ENCODE assay signal across 26 mouse cellular contexts in the genomic region with DNA sequence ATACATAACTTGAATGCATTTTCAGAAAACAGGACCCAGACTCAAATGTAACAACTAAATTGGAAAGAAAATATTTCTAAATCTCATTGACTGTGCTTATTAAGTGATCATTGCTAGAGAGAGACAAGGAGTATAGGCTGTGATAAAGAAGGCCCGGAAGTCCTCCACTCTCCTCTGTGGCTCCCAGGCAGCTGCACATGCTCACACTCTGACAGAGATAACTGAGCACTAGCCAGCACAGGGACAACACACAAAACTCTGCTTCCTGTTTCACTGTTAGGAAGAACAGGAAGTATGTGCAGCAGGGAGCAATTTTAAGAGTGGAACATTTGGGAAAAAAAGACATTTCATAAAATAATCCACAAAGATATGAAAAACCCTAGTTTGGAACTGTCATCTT. TPM values are rescaled to one million over a fixed set of nuclear protein-coding genes. Genes with fewer than 3 reads are reported as not detected.
DNase-seq lines count a peak whose midpoint lies in the region; TF ChIP-seq lines count a peak whose summit lies in the region.
"Had no signal": no experiment of that assay in that cellular context is flagged by ENCODE, and none has a peak within 500 bp of the region (broad histone marks: within the 10 kb centered on the region; RNA-seq: fewer than 3 reads in every experiment).

No protein-coding gene starts in this region.

- TF ChIP-seq POLR2A in MEL (IDR thresholded peaks at IDR 0.05; ENCODE audit: control insufficient read depth in 1 of 2, insufficient read depth in 1 of 2, low read depth in 1 of 2, low read length in 2 of 2, poor library complexity in 1 of 2), result 0 out of 4 replicates have a peak, but pooled peaks of 1 of the 2 experiments have one; percentile 22

- TF ChIP-seq RAD21 in MEL (IDR thresholded peaks at IDR 0.05; ENCODE audit: low read depth, low read length), result no peak

- peaks cover 0 to 9% of the 10 kb centered on the region in 2 experiments; a peak in 1 of 4 replicates for H3K4me1 ChIP-seq in MEL (ENCODE audit: control insufficient read depth in 1 of 2, insufficient read depth in 2 of 2, low read length in 2 of 2)
- H3K4me1 ChIP-seq: forebrain, embryonic 10.5 days; forebrain, embryonic 13.5 days; hindbrain, embryonic 10.5 days; hindbrain, embryonic 13.5 days had no signal

- 0 out of 2 replicates have a peak overlapping the region, but pooled peaks have one; percentile 23 for H3K27ac ChIP-seq in MEL (ENCODE audit: control insufficient read depth, low read depth, low read length)
- H3K27ac ChIP-seq: forebrain, embryonic 10.5 days; forebrain, embryonic 13.5 days; heart, embryonic 13.5 days; hindbrain, embryonic 10.5 days; hindbrain, embryonic 13.5 days had no signal

- H3K9ac ChIP-seq in MEL (ENCODE audit: control insufficient read depth, low read depth, low read length, poor library complexity, severe bottlenecking), result no peak overlapping the region
- H3K9ac ChIP-seq: forebrain, embryonic 13.5 days; heart, embryonic 13.5 days; hindbrain, embryonic 13.5 days had no signal

- TF ChIP-seq EP300 in MEL (IDR thresholded peaks at IDR 0.05; ENCODE audit: low read depth in 1 of 2, low read length in 2 of 2), result peak in 1 of 2 experiments; percentile 29; a peak in 1 of 4 replicates

- DNase-seq in heart, postnatal 10 days, result peak; percentile 16 to 19
- no peak for DNase-seq in heart, postnatal 14 days
- DNase-seq in kidney, postnatal 14 days, result peak; percentile 29
- DNase-seq in kidney, postnatal 25 days, result no peak
- peak; percentile 74 for DNase-seq in MEL (ENCODE audit: low read depth, low spot score)
- DNase-seq in gastrocnemius, postnatal 14 days, result no peak
- DNase-seq: adrenal gland, adult 8-10 months; adrenal gland, postnatal 25 days; B cell, adult 2 months; cerebellum, adult 11-12 months; cerebellum, adult 8-10 months; cerebellum, postnatal 14 days; gastrocnemius, postnatal 10 days; heart, adult 18-20 months; heart, postnatal 36 days had no signal

- H3K4me3 ChIP-seq in MEL (ENCODE audit: control insufficient read depth in 1 of 2, insufficient read depth in 1 of 2, low read depth in 2 of 2, low read length in 2 of 2), result no peak overlapping the region
- H3K4me3 ChIP-seq: forebrain, embryonic 10.5 days; forebrain, embryonic 13.5 days; heart, embryonic 10.5 days; heart, embryonic 13.5 days; hindbrain, embryonic 10.5 days; hindbrain, embryonic 13.5 days had no signal

- H3K27me3 ChIP-seq in MEL (ENCODE audit: control insufficient read depth in 1 of 2, insufficient read depth in 2 of 2, low read length in 2 of 2), result no peaks in the 10 kb centered on the region
- H3K27me3 ChIP-seq: CH12.LX had no signal

- no peaks in the 10 kb centered on the region for H3K9me3 ChIP-seq in MEL (replicated peaks; ENCODE audit: insufficient read depth, low read length)
- H3K9me3 ChIP-seq: forebrain, embryonic 10.5 days; forebrain, embryonic 13.5 days; G1E; heart, embryonic 10.5 days; heart, embryonic 13.5 days; hindbrain, embryonic 10.5 days; hindbrain, embryonic 13.5 days had no signal

- H3K79me2 ChIP-seq in MEL (ENCODE audit: control insufficient read depth, insufficient read depth, low read length, poor library complexity), result no peaks in the 10 kb centered on the region

- TF ChIP-seq CTCF in MEL (IDR thresholded peaks at IDR 0.05 in 2 of 3, conservative IDR thresholded peaks at IDR 0.05 in 1 of 3; ENCODE audit: control insufficient read depth in 1 of 3, insufficient read depth in 1 of 3, low read depth in 2 of 3, low read length in 3 of 3, poor library complexity in 1 of 3, severe bottlenecking in 1 of 3), result no peak

- peaks cover 0 to 10% of the 10 kb centered on the region in 2 experiments; a peak in 2 of 4 replicates for H3K36me3 ChIP-seq in MEL (ENCODE audit: control insufficient read depth in 1 of 2, insufficient read depth in 2 of 2, low read length in 2 of 2)
- H3K36me3 ChIP-seq: forebrain, embryonic 10.5 days; G1E; heart, embryonic 10.5 days; heart, embryonic 13.5 days; hindbrain, embryonic 10.5 days had no signal

- intact Hi-C loops in heart, postnatal 10 days (cut with DNase I), result no loop called here
- intact Hi-C loops in heart, postnatal 14 days (cut with DNase I), result no loop called here
- intact Hi-C loops in gastrocnemius, postnatal 14 days (cut with DNase I; ENCODE audit: low total_unique reads), result no loop called here

TF ChIP-seq in MEL, 35 proteins besides CTCF, POLR2A, EP300 and RAD21:
- TF ChIP-seq E2F4 (IDR thresholded peaks at IDR 0.05; ENCODE audit: borderline replicate concordance, low read depth, low read length) (no peak), MYC (IDR thresholded peaks at IDR 0.05; ENCODE audit: low read depth, low read length) (0 out of 2 replicates have a peak, but pooled peaks have one; percentile 74), UBTF (IDR thresholded peaks at IDR 0.05; ENCODE audit: borderline replicate concordance, insufficient read depth, low read depth, low read length) (no peak), TCF12 (IDR thresholded peaks at IDR 0.05; ENCODE audit: low read depth, low read length) (no peak), MAX (IDR thresholded peaks at IDR 0.05; ENCODE audit: low read length) (peak; percentile 60; the same call in 1 of the 2 replicates), MYB (IDR thresholded peaks at IDR 0.05; ENCODE audit: low read depth, low read length) (no peak), BHLHE40 (IDR thresholded peaks at IDR 0.05; ENCODE audit: borderline replicate concordance, low read depth, low read length) (no peak), USF2 (IDR thresholded peaks at IDR 0.05; ENCODE audit: borderline replicate concordance in 1 of 2, insufficient read depth in 1 of 2, low read depth in 1 of 2, low read length in 2 of 2) (no peak), ELF1 (IDR thresholded peaks at IDR 0.05; ENCODE audit: low read depth, low read length) (peak; percentile 73), SIN3A (IDR thresholded peaks at IDR 0.05; ENCODE audit: low read length) (no peak), ZKSCAN1 (IDR thresholded peaks at IDR 0.05; ENCODE audit: low read depth, low read length) (no peak), RCOR1 (IDR thresholded peaks at IDR 0.05; ENCODE audit: low read depth, low read length) (no peak), ETS1 (IDR thresholded peaks at IDR 0.05; ENCODE audit: low read depth, low read length) (no peak), ZNF384 (IDR thresholded peaks at IDR 0.05; ENCODE audit: low read depth, low read length) (no peak), ZMIZ1 (IDR thresholded peaks at IDR 0.05; ENCODE audit: low read depth, low read length) (no peak), TAL1 (IDR thresholded peaks at IDR 0.05; ENCODE audit: low read length) (no peak), MXI1 (IDR thresholded peaks at IDR 0.05; ENCODE audit: low read depth, low read length) (no peak), CHD2 (IDR thresholded peaks at IDR 0.05; ENCODE audit: low read length) (no peak), MAFK (IDR thresholded peaks at IDR 0.05; ENCODE audit: borderline replicate concordance, low read depth, low read length) (no peak), NRF1 (IDR thresholded peaks at IDR 0.05; ENCODE audit: insufficient read depth, low read depth, low read length, poor library complexity, severe bottlenecking) (peak; percentile 61), GATA1 (IDR thresholded peaks at IDR 0.05; ENCODE audit: low read depth, low read length) (peak; percentile 62), KAT2A (conservative IDR thresholded peaks at IDR 0.05; ENCODE audit: low read depth, low read length) (no peak), USF1 (IDR thresholded peaks at IDR 0.05; ENCODE audit: low read depth, low read length) (no peak), TBP (IDR thresholded peaks at IDR 0.05; ENCODE audit: low read depth, low read length) (no peak), POLR2AphosphoS5 (IDR thresholded peaks at IDR 0.05; ENCODE audit: borderline replicate concordance, low read depth, low read length) (no peak), POLR2AphosphoS2 (IDR thresholded peaks at IDR 0.05; ENCODE audit: low read length) (no peak), CHD1 (IDR thresholded peaks at IDR 0.05; ENCODE audit: low read depth, low read length) (no peak), ZC3H11A (IDR thresholded peaks at IDR 0.05; ENCODE audit: low read depth, low read length) (no peak), HCFC1 (IDR thresholded peaks at IDR 0.05; ENCODE audit: low read depth, low read length) (no peak), MAZ (IDR thresholded peaks at IDR 0.05; ENCODE audit: low read depth, low read length) (no peak), NELFE (IDR thresholded peaks at IDR 0.05; ENCODE audit: low read depth, low read length) (no peak), JUND (IDR thresholded peaks at IDR 0.05; ENCODE audit: low read depth, low read length) (no peak), SMC3 (IDR thresholded peaks at IDR 0.05; ENCODE audit: low read depth, low read length) (no peak), GABPA (IDR thresholded peaks at IDR 0.05; ENCODE audit: low read depth, low read length) (no peak), MEF2A (IDR thresholded peaks at IDR 0.05; ENCODE audit: extremely low read depth, insufficient replicate concordance, low read depth, low read length, poor library complexity, severe bottlenecking) (no peak)

RNA-seq across cellular contexts. Expression of a gene that starts 16.5 kb away (rescaled TPM):
- not detected for total RNA-seq in heart, postnatal 10 days (2021)
- under 1 TPM in 1 of 2 experiments, not detected in 1; 0.15 TPM for total RNA-seq in heart, postnatal 14 days (2021)
- total RNA-seq in MEL (2012; rRNA removed), result not detected in 2 replicates
- polyA plus RNA-seq in MEL (2012; ENCODE audit: insufficient read depth in 1 of 2, insufficient read length in 2 of 2, low read depth in 1 of 2, low replicate concordance in 2 of 2, missing spikeins in 1 of 2), result not detected
- total RNA-seq in gastrocnemius, postnatal 14 days (2021), result not detected
- total RNA-seq: adrenal gland, adult 8-10 months; adrenal gland, postnatal 25 days; G1E; gastrocnemius, adult 18-20 months; gastrocnemius, postnatal 10 days; gastrocnemius, postnatal 4 days; heart, adult 18-20 months had no signal
- polyA plus RNA-seq: activated CD4-positive, CD25-positive, alpha-beta regulatory T cell, adult 4 months; forebrain, embryonic 13.5 days had no signal

RNA-seq across cellular contexts. Expression of a gene that starts 42.9 kb away (rescaled TPM):
- 100 to 1,000 TPM; 704 to 707 TPM for total RNA-seq in heart, postnatal 10 days (2021)
- 100 to 1,000 TPM; 719 to 730 TPM for total RNA-seq in heart, postnatal 14 days (2021)
- total RNA-seq in MEL (2012; rRNA removed), result 37.5 and 37.8 TPM in 2 replicates
- polyA plus RNA-seq in MEL (2012; ENCODE audit: insufficient read depth in 1 of 2, insufficient read length in 2 of 2, low read depth in 1 of 2, low replicate concordance in 2 of 2, missing spikeins in 1 of 2), result 100 to 1,000 TPM in 1 of 2 experiments, not detected in 1; 126 TPM
- total RNA-seq in gastrocnemius, postnatal 14 days (2021), result 100 to 1,000 TPM; 229 to 279 TPM

Comparison
In these comparisons a context has a peak if more than half of its experiments do, and no peak if none do; other contexts are left out.
1. DNase-seq: peak in heart, postnatal 10 days (2 of 2), kidney, postnatal 14 days (single experiment) and MEL (single experiment); none in heart, postnatal 14 days (0 of 2), kidney, postnatal 25 days (0 of 2) and gastrocnemius, postnatal 14 days (single experiment).